ENCODE assay signal across 19 mouse cellular contexts in the genomic region with DNA sequence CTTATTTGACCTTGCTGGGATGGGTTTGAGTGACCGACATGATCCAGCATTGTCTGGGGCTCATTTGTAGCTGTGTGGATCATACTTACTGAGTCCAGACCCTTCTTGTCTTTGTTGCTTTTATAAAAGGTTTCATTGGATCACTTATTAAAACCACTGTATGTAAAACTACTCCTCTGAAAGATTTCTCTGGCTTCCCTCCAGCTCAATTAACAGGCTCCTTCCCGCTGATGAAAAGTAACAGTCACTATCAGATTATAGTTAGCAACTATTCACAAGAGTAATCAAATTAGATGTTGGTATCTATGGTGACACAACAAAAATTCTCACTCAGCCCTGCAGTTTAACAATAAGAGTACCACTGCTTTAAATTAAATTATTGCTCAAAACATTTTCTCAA.
"Had no signal": no experiment of that assay in that cellular context is flagged by ENCODE, and none has a peak within 500 bp of the region (broad histone marks: within the 10 kb centered on the region; RNA-seq: fewer than 3 reads in every experiment).

No protein-coding gene starts in this region.

- DNase-seq: kidney, postnatal 25 days; layer of hippocampus, adult 9-11 months; liver; lung, adult 18-20 months; lung, postnatal 10 days; lung, postnatal 36 days; right cerebral cortex, postnatal 25 days; thymus, adult 18-20 months; thymus, postnatal 4 days had no signal

- H3K27me3 ChIP-seq: limb, embryonic 13.5 days; liver, embryonic 12.5 days; liver, embryonic 15.5 days; lung, embryonic 15.5 days; megakaryocyte, embryonic 14.5 days had no signal

- ATAC-seq: liver, embryonic 12.5 days; midbrain, embryonic 16.5 days had no signal

- H3K9me3 ChIP-seq: limb, embryonic 10.5 days; limb, embryonic 13.5 days; liver, embryonic 12.5 days; liver, embryonic 15.5 days; lung, embryonic 15.5 days had no signal

- H3K9ac ChIP-seq: limb, embryonic 13.5 days; liver, embryonic 12.5 days; liver, embryonic 15.5 days; lung, embryonic 15.5 days had no signal

- H3K27ac ChIP-seq: kidney, postnatal 0 days; layer of hippocampus, adult 2 months; limb, embryonic 10.5 days; limb, embryonic 13.5 days; liver, embryonic 12.5 days; liver, embryonic 15.5 days; lung, embryonic 15.5 days had no signal

- H3K4me3 ChIP-seq: layer of hippocampus, adult 2 months; limb, embryonic 10.5 days; limb, embryonic 13.5 days; liver, embryonic 12.5 days; liver, embryonic 15.5 days; lung, embryonic 15.5 days; megakaryocyte, embryonic 14.5 days had no signal

- H3K36me3 ChIP-seq: limb, embryonic 10.5 days; limb, embryonic 13.5 days; liver, embryonic 12.5 days; liver, embryonic 15.5 days; lung, embryonic 15.5 days had no signal

- H3K4me1 ChIP-seq: limb, embryonic 10.5 days; limb, embryonic 13.5 days; liver, embryonic 12.5 days; liver, embryonic 15.5 days; lung, embryonic 15.5 days; megakaryocyte, embryonic 14.5 days had no signal

- H3K4me2 ChIP-seq: limb, embryonic 13.5 days; liver, embryonic 12.5 days; liver, embryonic 15.5 days; lung, embryonic 15.5 days; midbrain, embryonic 11.5 days had no signal
